Mouse (Mus musculus) MEL (cell line): ENCODE data around the gene Dlg2. TPM values are rescaled to one million over a fixed set of nuclear protein-coding genes. Genes with fewer than 3 reads are reported as not detected.

Experiments
- DNase-seq: peaks from one replicate; pipeline ENCODE4 v3.0.0; 2011; ENCODE audit warnings: low read depth, low spot score
- H3K27ac ChIP-seq: 2 replicates; pipeline ENCODE4 v1.5.1; 2012; ENCODE audit warnings: low read depth, mild to moderate bottlenecking, control low read depth, low read length, moderate library complexity; ENCODE audit not compliant: control insufficient read depth
- H3K27me3 ChIP-seq, 2 experiments: fragments of 150-350 bp in 1 of 2; sonication (generic) in 1 of 2; 2 replicates each; pipeline ENCODE4 v1.6.1; 2012; ENCODE audit warnings: low read length in 2 of 2, mild to moderate bottlenecking in 2 of 2, improper control_type of control experiment in 1 of 2, moderate library complexity in 1 of 2; ENCODE audit not compliant: insufficient read depth in 2 of 2, control insufficient read depth in 1 of 2
- H3K36me3 ChIP-seq, 2 experiments: 2 replicates each; pipeline ENCODE4 v1.6.1; 2012 to 2014; ENCODE audit warnings: low read length in 2 of 2, improper control_type of control experiment in 1 of 2, inconsistent platforms in 1 of 2, mild to moderate bottlenecking in 1 of 2; ENCODE audit not compliant: insufficient read depth in 2 of 2, control insufficient read depth in 1 of 2
- H3K4me1 ChIP-seq, 2 experiments: fragments of 150-350 bp in 1 of 2; sonication (generic) in 1 of 2; 2 replicates each; pipeline ENCODE4 v1.6.1; 2012; ENCODE audit warnings: low read length in 2 of 2, improper control_type of control experiment in 1 of 2, mild to moderate bottlenecking in 1 of 2; ENCODE audit not compliant: insufficient read depth in 2 of 2, control insufficient read depth in 1 of 2
- H3K4me3 ChIP-seq, 2 experiments: fragments of 150-350 bp in 1 of 2; sonication (generic) in 1 of 2; 2 replicates each; pipeline ENCODE4 v1.5.1; 2012; ENCODE audit warnings: low read depth in 2 of 2, low read length in 2 of 2, mild to moderate bottlenecking in 2 of 2, moderate library complexity in 2 of 2, control low read depth in 1 of 2, improper control_type of control experiment in 1 of 2; ENCODE audit not compliant: control insufficient read depth in 1 of 2, insufficient read depth in 1 of 2
- H3K79me2 ChIP-seq: 2 replicates; pipeline ENCODE4 v1.6.1; 2012; ENCODE audit warnings: mild to moderate bottlenecking, low read length, moderate library complexity; ENCODE audit not compliant: control insufficient read depth, poor library complexity, insufficient read depth
- H3K9ac ChIP-seq: 2 replicates; pipeline ENCODE4 v1.6.1; 2012; ENCODE audit warnings: low read depth, mild to moderate bottlenecking, control low read depth, low read length, moderate library complexity; ENCODE audit not compliant: control insufficient read depth, poor library complexity, severe bottlenecking
- H3K9me3 ChIP-seq: fragments of 150-350 bp; sonication (generic); replicated peaks from 2 replicates; pipeline ENCODE4 v1.6.1; 2012; ENCODE audit warnings: mild to moderate bottlenecking, low read length, improper control_type of control experiment, moderate library complexity; ENCODE audit not compliant: insufficient read depth
- BHLHE40 ChIP-seq: IDR thresholded peaks from 2 replicates; pipeline ENCODE4 v1.6.1; 2012; ENCODE audit warnings: low read depth, mild to moderate bottlenecking, inconsistent platforms, low read length, improper control_type of control experiment, borderline replicate concordance
- CHD1 ChIP-seq: IDR thresholded peaks from 2 replicates; pipeline ENCODE4 v1.6.1; 2012; ENCODE audit warnings: low read depth, mild to moderate bottlenecking, inconsistent platforms, low read length, improper control_type of control experiment
- CHD2 ChIP-seq: IDR thresholded peaks from 2 replicates; pipeline ENCODE4 v1.6.1; 2011; ENCODE audit warnings: low read length, improper control_type of control experiment
- CTCF ChIP-seq, 3 experiments: IDR thresholded peaks in 2 of 3; conservative IDR thresholded peaks in 1 of 3; 2 replicates each; pipeline ENCODE4 v1.5.1; 2011 to 2012; ENCODE audit warnings: low read length in 3 of 3, low read depth in 2 of 3, mild to moderate bottlenecking in 2 of 3, improper control_type of control experiment in 1 of 3, inconsistent platforms in 1 of 3, mixed read lengths in 1 of 3, moderate library complexity in 1 of 3; ENCODE audit not compliant: control insufficient read depth in 1 of 3, insufficient read depth in 1 of 3, poor library complexity in 1 of 3, severe bottlenecking in 1 of 3
- ELF1 ChIP-seq: IDR thresholded peaks from 2 replicates; pipeline ENCODE4 v1.6.1; 2014; ENCODE audit warnings: low read depth, mild to moderate bottlenecking, inconsistent platforms, low read length, improper control_type of control experiment, moderate library complexity
- EP300 ChIP-seq, 2 experiments: IDR thresholded peaks; 2 replicates each; pipeline ENCODE4 v1.6.1; 2011; ENCODE audit warnings: improper control_type of control experiment in 2 of 2, low read length in 2 of 2, low read depth in 1 of 2, mild to moderate bottlenecking in 1 of 2
- ETS1 ChIP-seq: IDR thresholded peaks from 2 replicates; pipeline ENCODE4 v1.6.1; 2012; ENCODE audit warnings: low read depth, mild to moderate bottlenecking, inconsistent platforms, low read length, improper control_type of control experiment, moderate library complexity
- GABPA ChIP-seq: IDR thresholded peaks from 2 replicates; pipeline ENCODE4 v1.6.1; 2012; ENCODE audit warnings: low read depth, mild to moderate bottlenecking, inconsistent platforms, low read length, improper control_type of control experiment, moderate library complexity
- KAT2A ChIP-seq: conservative IDR thresholded peaks from 2 replicates; pipeline ENCODE4 v1.6.1; 2012; ENCODE audit warnings: low read depth, low read length, improper control_type of control experiment, inconsistent platforms
- MAX ChIP-seq: IDR thresholded peaks from 2 replicates; pipeline ENCODE4 v1.6.1; 2011; ENCODE audit warnings: low read length, improper control_type of control experiment
- MEF2A ChIP-seq: IDR thresholded peaks from 2 replicates; pipeline ENCODE4 v1.6.1; 2014; ENCODE audit warnings: low read depth, mild to moderate bottlenecking, inconsistent platforms, low read length, improper control_type of control experiment; ENCODE audit not compliant: poor library complexity, insufficient replicate concordance, severe bottlenecking; ENCODE audit errors: extremely low read depth
- MXI1 ChIP-seq: IDR thresholded peaks from 2 replicates; pipeline ENCODE4 v1.6.1; 2011; ENCODE audit warnings: mild to moderate bottlenecking, low read depth, low read length, improper control_type of control experiment
- NELFE ChIP-seq: IDR thresholded peaks from 2 replicates; pipeline ENCODE4 v1.6.1; 2011; ENCODE audit warnings: low read depth, low read length, improper control_type of control experiment
- NRF1 ChIP-seq: IDR thresholded peaks from 2 replicates; pipeline ENCODE4 v1.6.1; 2014; ENCODE audit warnings: low read depth, mild to moderate bottlenecking, inconsistent platforms, low read length, improper control_type of control experiment, moderate library complexity; ENCODE audit not compliant: poor library complexity, insufficient read depth, severe bottlenecking
- POLR2A ChIP-seq, 2 experiments: IDR thresholded peaks; 2 replicates each; pipeline ENCODE4 v1.6.1; 2011 to 2012; ENCODE audit warnings: low read length in 2 of 2, mild to moderate bottlenecking in 2 of 2, control low read depth in 1 of 2, improper control_type of control experiment in 1 of 2, low read depth in 1 of 2, moderate library complexity in 1 of 2; ENCODE audit not compliant: control insufficient read depth in 1 of 2, insufficient read depth in 1 of 2, poor library complexity in 1 of 2
- POLR2AphosphoS2 ChIP-seq: IDR thresholded peaks from 2 replicates; pipeline ENCODE4 v1.6.1; 2011; ENCODE audit warnings: low read length, improper control_type of control experiment
- RAD21 ChIP-seq: IDR thresholded peaks from 2 replicates; pipeline ENCODE4 v1.6.1; 2011; ENCODE audit warnings: mild to moderate bottlenecking, low read depth, low read length, improper control_type of control experiment
- RCOR1 ChIP-seq: IDR thresholded peaks from 2 replicates; pipeline ENCODE4 v1.6.1; 2012; ENCODE audit warnings: low read depth, mild to moderate bottlenecking, inconsistent platforms, low read length, improper control_type of control experiment
- SIN3A ChIP-seq: IDR thresholded peaks from 2 replicates; pipeline ENCODE4 v1.6.1; 2012; ENCODE audit warnings: low read length, improper control_type of control experiment, inconsistent platforms
- TBP ChIP-seq: IDR thresholded peaks from 2 replicates; pipeline ENCODE4 v1.8.0; 2011; ENCODE audit warnings: low read depth, low read length, improper control_type of control experiment
- TCF12 ChIP-seq: IDR thresholded peaks from 2 replicates; pipeline ENCODE4 v1.6.1; 2014; ENCODE audit warnings: low read depth, mild to moderate bottlenecking, inconsistent platforms, low read length, improper control_type of control experiment, moderate library complexity
- USF1 ChIP-seq: IDR thresholded peaks from 2 replicates; pipeline ENCODE4 v1.6.1; 2014; ENCODE audit warnings: low read depth, mild to moderate bottlenecking, inconsistent platforms, low read length, improper control_type of control experiment, moderate library complexity
- USF2 ChIP-seq, 2 experiments: IDR thresholded peaks; 2 replicates each; pipeline ENCODE4 v1.6.1; 2011 to 2012; ENCODE audit warnings: improper control_type of control experiment in 2 of 2, low read length in 2 of 2, borderline replicate concordance in 1 of 2, inconsistent platforms in 1 of 2, low read depth in 1 of 2, mild to moderate bottlenecking in 1 of 2; ENCODE audit not compliant: insufficient read depth in 1 of 2
- ZC3H11A ChIP-seq: IDR thresholded peaks from 2 replicates; pipeline ENCODE4 v1.6.1; 2012; ENCODE audit warnings: low read depth, mild to moderate bottlenecking, inconsistent platforms, low read length, improper control_type of control experiment
- ZKSCAN1 ChIP-seq: IDR thresholded peaks from 2 replicates; pipeline ENCODE4 v1.6.1; 2012; ENCODE audit warnings: low read depth, mild to moderate bottlenecking, inconsistent platforms, low read length, improper control_type of control experiment, moderate library complexity
- ZNF384 ChIP-seq: IDR thresholded peaks from 2 replicates; pipeline ENCODE4 v1.6.1; 2012; ENCODE audit warnings: low read depth, mild to moderate bottlenecking, inconsistent platforms, low read length, improper control_type of control experiment
- polyA plus RNA-seq, 2 experiments: library from polyadenylated mRNA; stranded (reverse) in 1 of 2; unstranded in 1 of 2; fragments of >175 nt in 1 of 2; fragments of >200 nt in 1 of 2; gene quantifications; 2 replicates each; pipeline versions ENCODE4 v1.2.1 to v1.2.4; 2012; ENCODE audit warnings: low replicate concordance in 2 of 2, low read depth in 1 of 2; ENCODE audit not compliant: insufficient read length in 2 of 2, insufficient read depth in 1 of 2, missing spikeins in 1 of 2
- total RNA-seq: library from RNA; depleted of rRNA; stranded (reverse); fragments of 300-350 nt; gene quantifications from 2 replicates; pipeline ENCODE4 v1.2.3, GENCODE M21; 2012

Dlg2 gene
- total and polyA plus RNA-seq, 3 experiments: 0.04 TPM; not detected in 2

GRCm38 (mm10) chr7:91544600-91544999 lies 1068.1 kb downstream of the Dlg2 start:
- no peak overlapping the region for H3K4me3 ChIP-seq
- H3K36me3 ChIP-seq: no peaks in the 10 kb centered on the region
- H3K4me1 ChIP-seq: no peaks in the 10 kb centered on the region
- no peaks in the 10 kb centered on the region for H3K9me3 ChIP-seq
- H3K27ac ChIP-seq: no peak overlapping the region
- H3K9ac ChIP-seq: no peak overlapping the region
- H3K27me3 ChIP-seq: no peaks in the 10 kb centered on the region
- DNase-seq: no peak
- TF ChIP-seq RCOR1 (no peak), POLR2A (IDR thresholded peaks at IDR 0.05; ENCODE audit: control insufficient read depth in 1 of 2, insufficient read depth in 1 of 2, low read depth in 1 of 2, low read length in 2 of 2, poor library complexity in 1 of 2) (no peak), ZKSCAN1 (no peak), CTCF (IDR thresholded peaks at IDR 0.05 in 2 of 3, conservative IDR thresholded peaks at IDR 0.05 in 1 of 3; ENCODE audit: control insufficient read depth in 1 of 3, insufficient read depth in 1 of 3, low read depth in 2 of 3, low read length in 3 of 3, poor library complexity in 1 of 3, severe bottlenecking in 1 of 3) (no peak)
- TF ChIP-seq, all 39 proteins: peak for 0
- H3K79me2 ChIP-seq: no peaks in the 10 kb centered on the region

DNA sequence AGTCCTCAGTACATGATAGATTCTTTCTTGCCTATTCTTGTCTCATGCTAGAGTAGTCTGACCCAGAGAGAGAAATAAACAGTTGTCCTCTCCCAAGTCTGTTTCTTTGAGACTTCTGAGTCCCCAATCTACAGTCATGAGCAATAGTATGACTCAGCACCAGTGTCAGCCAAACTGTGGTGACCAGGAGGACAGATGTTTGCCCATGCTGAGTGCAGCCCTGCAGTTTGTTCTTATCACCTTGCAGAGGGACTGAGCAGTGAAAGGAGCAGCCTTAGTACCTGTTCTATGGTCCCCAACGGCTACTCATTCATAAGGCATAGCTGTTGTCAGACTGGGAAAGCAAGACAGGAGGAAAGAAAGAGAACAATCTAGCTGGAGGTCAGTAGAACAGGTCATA lies 1072.3 kb downstream of the Dlg2 start:
- H3K4me1 ChIP-seq: no peaks in the 10 kb centered on the region
- no peaks in the 10 kb centered on the region for H3K79me2 ChIP-seq
- H3K36me3 ChIP-seq: no peaks in the 10 kb centered on the region
- no peaks in the 10 kb centered on the region for H3K27me3 ChIP-seq
- no peak for DNase-seq
- no peak overlapping the region for H3K9ac ChIP-seq
- no peak overlapping the region for H3K4me3 ChIP-seq
- TF ChIP-seq TCF12 (no peak), RAD21 (no peak), USF2 (IDR thresholded peaks at IDR 0.05; ENCODE audit: borderline replicate concordance in 1 of 2, insufficient read depth in 1 of 2, low read depth in 1 of 2, low read length in 2 of 2) (no peak), KAT2A (no peak), GABPA (no peak), RCOR1 (no peak), TBP (no peak), SIN3A (no peak)
- no peak overlapping the region for H3K27ac ChIP-seq
- H3K9me3 ChIP-seq: no peaks in the 10 kb centered on the region

DNA sequence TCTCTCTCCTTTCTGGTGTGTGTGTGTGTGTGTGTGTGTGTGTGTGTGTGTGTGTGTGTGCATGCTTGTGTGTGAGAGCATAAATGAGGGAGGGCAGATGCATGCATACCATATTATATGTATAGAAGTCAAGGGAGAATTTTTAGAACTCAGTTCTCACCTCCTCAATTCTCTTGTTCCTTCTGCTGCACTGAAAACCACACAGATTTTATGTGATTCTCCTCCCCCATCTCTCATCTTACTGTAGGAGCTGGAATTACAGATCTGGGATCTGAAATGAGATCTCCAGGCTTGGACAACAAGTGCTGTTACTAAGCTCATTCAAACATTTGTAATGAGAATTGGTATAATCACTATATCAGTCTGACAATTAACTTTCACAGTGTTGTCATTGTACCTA lies 1081.1 kb downstream of the Dlg2 start:
- Histone ChIP-seq H3K27me3 (no peaks in the 10 kb centered on the region), H3K27ac (no peak overlapping the region), H3K36me3 (no peaks in the 10 kb centered on the region), H3K4me1 (no peaks in the 10 kb centered on the region), H3K4me3 (no peak overlapping the region), H3K9me3 (no peaks in the 10 kb centered on the region), H3K79me2 (no peaks in the 10 kb centered on the region), H3K9ac (no peak overlapping the region)
- DNase-seq: no peak
- no peak for TF ChIP-seq TBP
- TF ChIP-seq USF1: no peak
- no peak for TF ChIP-seq NRF1
- TF ChIP-seq MAX: no peak
- TF ChIP-seq MEF2A: no peak
- TF ChIP-seq MXI1: no peak
- TF ChIP-seq CHD2: no peak
- TF ChIP-seq EP300 (IDR thresholded peaks at IDR 0.05; ENCODE audit: low read depth in 1 of 2, low read length in 2 of 2): no peak
- TF ChIP-seq ETS1: no peak
- no peak for TF ChIP-seq BHLHE40
- TF ChIP-seq CTCF (IDR thresholded peaks at IDR 0.05 in 2 of 3, conservative IDR thresholded peaks at IDR 0.05 in 1 of 3; ENCODE audit: control insufficient read depth in 1 of 3, insufficient read depth in 1 of 3, low read depth in 2 of 3, low read length in 3 of 3, poor library complexity in 1 of 3, severe bottlenecking in 1 of 3): no peak
- TF ChIP-seq ZC3H11A: no peak
- TF ChIP-seq GABPA: no peak
- TF ChIP-seq POLR2AphosphoS2: no peak
- TF ChIP-seq NELFE: no peak
- TF ChIP-seq ZNF384: no peak
- no peak for TF ChIP-seq ELF1
- TF ChIP-seq CHD1: no peak
- no peak for TF ChIP-seq USF2 (IDR thresholded peaks at IDR 0.05; ENCODE audit: borderline replicate concordance in 1 of 2, insufficient read depth in 1 of 2, low read depth in 1 of 2, low read length in 2 of 2)
